Mouse (Mus musculus) CH12.LX (cell line): Measurements from ENCODE around the gene Hes2. TPM values are rescaled to one million over a fixed set of nuclear protein-coding genes. Genes with fewer than 3 reads are reported as not detected.

Experiments
- DNase-seq: peaks from one replicate; pipeline ENCODE4 v3.0.0-alpha.2; 2013; ENCODE audit errors: extremely low read depth
- H3K27ac ChIP-seq: 2 replicates; pipeline ENCODE4 v1.5.1; 2012; ENCODE audit warnings: low read depth, mild to moderate bottlenecking, control low read depth, moderate library complexity; ENCODE audit not compliant: insufficient read depth
- H3K27me3 ChIP-seq: replicated peaks from 2 replicates; pipeline ENCODE3; 2012; ENCODE audit warnings: inconsistent platforms
- H3K36me3 ChIP-seq, 2 experiments: replicated peaks in 1 of 2; 2 replicates each; pipeline versions ENCODE3 to v1.6.1; 2012; ENCODE audit warnings: inconsistent platforms in 1 of 2, low read length in 1 of 2, mild to moderate bottlenecking in 1 of 2, mixed read lengths in 1 of 2, moderate library complexity in 1 of 2; ENCODE audit not compliant: control insufficient read depth in 1 of 2, insufficient read depth in 1 of 2
- H3K4me1 ChIP-seq, 2 experiments: 2 replicates each; pipeline ENCODE4 v1.6.1; 2012; ENCODE audit warnings: inconsistent platforms in 1 of 2, moderate library complexity in 1 of 2; ENCODE audit not compliant: insufficient read depth in 2 of 2, control insufficient read depth in 1 of 2
- H3K4me2 ChIP-seq: 2 replicates; pipeline ENCODE4 v1.6.1; 2012; ENCODE audit warnings: low read depth, mild to moderate bottlenecking, control low read depth; ENCODE audit not compliant: poor library complexity, insufficient read depth, severe bottlenecking
- H3K4me3 ChIP-seq, 3 experiments: fragments of 150-350 bp in 1 of 3; sonication (generic) in 1 of 3; replicated peaks in 1 of 3; 2 replicates each; pipeline versions ENCODE3 to v1.5.1; 2011 to 2012; ENCODE audit warnings: low read depth in 2 of 3, low read length in 2 of 3, mild to moderate bottlenecking in 2 of 3, moderate library complexity in 2 of 3, control low read depth in 1 of 3, improper control_type of control experiment in 1 of 3, inconsistent platforms in 1 of 3, mixed read lengths in 1 of 3; ENCODE audit not compliant: poor library complexity in 1 of 3
- H3K79me2 ChIP-seq: replicated peaks from 2 replicates; pipeline ENCODE4 v1.6.1; 2012; ENCODE audit warnings: mild to moderate bottlenecking, moderate library complexity; ENCODE audit not compliant: control insufficient read depth, poor library complexity, insufficient read depth, severe bottlenecking; ENCODE audit errors: extremely low read depth
- H3K9ac ChIP-seq: 2 replicates; pipeline ENCODE4 v1.6.1; 2012; ENCODE audit warnings: low read depth, mild to moderate bottlenecking, control low read depth, moderate library complexity; ENCODE audit not compliant: insufficient read depth
- H3K9me3 ChIP-seq: replicated peaks from 2 replicates; pipeline ENCODE3; 2012; ENCODE audit warnings: low read length, inconsistent platforms, mixed read lengths
- ETS1 ChIP-seq: conservative IDR thresholded peaks from 2 replicates; pipeline ENCODE4 v1.6.1; 2012; ENCODE audit warnings: low read depth, mild to moderate bottlenecking, inconsistent platforms, low read length, improper control_type of control experiment, moderate library complexity
- JUN ChIP-seq: IDR thresholded peaks from 2 replicates; pipeline ENCODE4 v1.6.1; 2011; ENCODE audit warnings: low read depth, mild to moderate bottlenecking, low read length, improper control_type of control experiment, moderate library complexity; ENCODE audit not compliant: insufficient read depth
- JUND ChIP-seq: conservative IDR thresholded peaks from 2 replicates; pipeline ENCODE4 v1.6.1; 2011; ENCODE audit warnings: low read depth, low read length, improper control_type of control experiment
- KAT2A ChIP-seq: IDR thresholded peaks from 2 replicates; pipeline ENCODE4 v1.6.1; 2012; ENCODE audit warnings: low read length, improper control_type of control experiment, inconsistent platforms; ENCODE audit not compliant: insufficient replicate concordance
- MAZ ChIP-seq: IDR thresholded peaks from 2 replicates; pipeline ENCODE4 v1.6.1; 2012; ENCODE audit warnings: low read depth, mild to moderate bottlenecking, inconsistent platforms, low read length, improper control_type of control experiment, moderate library complexity
- MXI1 ChIP-seq: IDR thresholded peaks from 2 replicates; pipeline ENCODE4 v1.6.1; 2011; ENCODE audit warnings: mild to moderate bottlenecking, low read depth, low read length, improper control_type of control experiment
- PAX5 ChIP-seq: IDR thresholded peaks from 2 replicates; pipeline ENCODE4 v1.6.1; 2012; ENCODE audit warnings: low read length, inconsistent platforms, mixed read lengths
- RAD21 ChIP-seq: IDR thresholded peaks from 2 replicates; pipeline ENCODE4 v1.6.1; 2011; ENCODE audit warnings: low read depth, mild to moderate bottlenecking, low read length, improper control_type of control experiment, moderate library complexity
- RCOR1 ChIP-seq: conservative IDR thresholded peaks from 2 replicates; pipeline ENCODE4 v1.6.1; 2012; ENCODE audit warnings: low read depth, mild to moderate bottlenecking, inconsistent platforms, low read length, improper control_type of control experiment
- TBP ChIP-seq: conservative IDR thresholded peaks from 2 replicates; pipeline ENCODE4 v1.6.1; 2011; ENCODE audit warnings: low read depth, low read length, improper control_type of control experiment
- UBTF ChIP-seq: IDR thresholded peaks from 2 replicates; pipeline ENCODE4 v1.6.1; 2012; ENCODE audit warnings: low read depth, mild to moderate bottlenecking, inconsistent platforms, low read length, improper control_type of control experiment, moderate library complexity
- ZC3H11A ChIP-seq: IDR thresholded peaks from 2 replicates; pipeline ENCODE4 v1.6.1; 2012; ENCODE audit warnings: low read depth, mild to moderate bottlenecking, inconsistent platforms, low read length, improper control_type of control experiment
- dilution Hi-C: fragments of 300-500 bp; cut with MboI; formaldehyde crosslinking; loops from 2 replicates; pipeline ENCODE4 v1.14.3; 2020; ENCODE audit warnings: low sequenced_read_pairs; ENCODE audit not compliant: extremely low pct_unique_long_range_greater_than_20kb, extremely low pct_ligation_motif_present
- in situ Hi-C: fragments of 300-500 bp; cut with MboI; formaldehyde crosslinking; loops from 3 replicates; pipeline ENCODE4 v1.14.3; 2019; ENCODE audit warnings: low sequenced_read_pairs, low pct_ligation_motif_present, low pct_unique_long_range_greater_than_20kb, mixed read lengths
- polyA plus RNA-seq: library from polyadenylated mRNA; unstranded; fragments of >175 nt; gene quantifications from 2 replicates; pipeline ENCODE4 v1.2.1, GENCODE M21; 2012; ENCODE audit warnings: low read depth; ENCODE audit not compliant: insufficient read length
- total RNA-seq, 2 experiments: library from RNA; depleted of rRNA; stranded (reverse); fragments of 300-350 nt in 1 of 2; fragments of >200 nt in 1 of 2; gene quantifications; 2 replicates each; pipeline ENCODE4 v1.2.3; 2012 to 2014

The Hes2 gene
- total and polyA plus RNA-seq, 3 experiments, result not detected

GRCm38 (mm10) chr4:152179946-152180660 lies 21.4 kb downstream of the Hes2 start:
- Histone ChIP-seq H3K27ac (no peak overlapping the region), H3K27me3 (no peaks in the 10 kb centered on the region), H3K4me3 (no peak overlapping the region), H3K9ac (no peak overlapping the region), H3K9me3 (no peaks in the 10 kb centered on the region), H3K79me2 (peaks cover 13% of the 10 kb centered on the region; the same call in 1 of the 2 replicates), H3K4me1 (peaks cover under 1 to 39% of the 10 kb centered on the region in 2 experiments; a peak in 3 of 4 replicates), H3K36me3 (peaks cover 4 to 39% of the 10 kb centered on the region in 2 experiments), H3K4me2 (no peak overlapping the region)
- DNase-seq, result no peak
- dilution Hi-C loops (no loop called here), in situ Hi-C loops (loop anchor here (5.0 to 10.0 kb wide), 2 partner anchors 32 to 255 kb away; no protein-coding TSS in a partner anchor)
- TF ChIP-seq JUND (no peak), TBP (no peak), RAD21 (no peak), RCOR1 (no peak), UBTF (no peak), ZC3H11A (no peak), KAT2A (no peak), MAZ (no peak), MXI1 (no peak)

- no peak for DNase-seq
- Histone ChIP-seq H3K79me2 (peaks cover 13% of the 10 kb centered on the region; the same call in 1 of the 2 replicates), H3K27ac (no peak overlapping the region), H3K36me3 (peaks cover 4 to 39% of the 10 kb centered on the region in 2 experiments), H3K4me1 (peaks cover 17 to 51% of the 10 kb centered on the region in 2 experiments), H3K4me2 (no peak overlapping the region), H3K4me3 (no peak overlapping the region), H3K9me3 (no peaks in the 10 kb centered on the region), H3K27me3 (no peaks in the 10 kb centered on the region), H3K9ac (no peak overlapping the region)
- in situ Hi-C loops (no loop called here), dilution Hi-C loops (no loop called here)
- TF ChIP-seq PAX5, result no peak
- TF ChIP-seq MAZ, result no peak
- TF ChIP-seq JUN, result no peak
- TF ChIP-seq ETS1, result no peak
These were observed 23.5 kb downstream of the Hes2 start for GRCm38 (mm10) chr4:152182205-152182604.
